Mouse (Mus musculus) kidney, embryonic 15.5 days (tissue): ENCODE measurements around the gene Ankdd1a. TPM values are rescaled to one million over a fixed set of nuclear protein-coding genes. Genes with fewer than 3 reads are reported as not detected.

Experiments used
- ATAC-seq: fragments of 200-750 bp; cut with Nextera tagmentation; replicated peaks from 2 replicates; pipeline ENCODE4 v1.8.0; 2017; ENCODE audit warnings: moderate TSS enrichment; ENCODE audit not compliant: low FRiP score
- H3K27ac ChIP-seq: fragments of 300-500 bp; sonication (generic); 2 replicates; pipeline ENCODE4 v1.5.1; 2015; ENCODE audit warnings: mild to moderate bottlenecking, inconsistent platforms
- H3K27me3 ChIP-seq: fragments of 300-500 bp; sonication (generic); 2 replicates; pipeline ENCODE4 v1.6.1; 2015; ENCODE audit warnings: inconsistent platforms
- H3K36me3 ChIP-seq: fragments of 300-500 bp; sonication (generic); 2 replicates; pipeline ENCODE4 v1.6.1; 2015; ENCODE audit warnings: inconsistent platforms
- H3K4me1 ChIP-seq: fragments of 300-500 bp; sonication (generic); 2 replicates; pipeline ENCODE4 v1.6.1; 2015; ENCODE audit warnings: inconsistent platforms
- H3K4me2 ChIP-seq: fragments of 300-500 bp; sonication (generic); 2 replicates; pipeline ENCODE4 v1.6.1; 2015; ENCODE audit warnings: moderate library complexity, mild to moderate bottlenecking, inconsistent platforms
- H3K4me3 ChIP-seq: fragments of 300-500 bp; sonication (generic); replicated peaks from 2 replicates; pipeline ENCODE4 v1.5.1; 2015; ENCODE audit warnings: mild to moderate bottlenecking, inconsistent platforms
- H3K9ac ChIP-seq: fragments of 300-500 bp; sonication (generic); 2 replicates; pipeline ENCODE4 v1.6.1; 2015; ENCODE audit warnings: mild to moderate bottlenecking, inconsistent platforms
- H3K9me3 ChIP-seq: fragments of 300-500 bp; sonication (generic); replicated peaks from 2 replicates; pipeline ENCODE4 v1.6.1; 2016; ENCODE audit warnings: inconsistent platforms
- WGBS: fragments of 180-500 bp; shearing (Covaris S2); methylation state at CpG from one replicate; pipeline ENCODE4 v1.1.7; 2015; ENCODE audit warnings: mixed read lengths; 5-methylcytosine and 5-hydroxymethylcytosine counted together
- polyA plus RNA-seq: library from polyadenylated mRNA; unstranded; fragments of >200 nt; fragmentation: Nextera tagmentation; extraction: Ambion mirVana; gene quantifications from 2 replicates; pipeline ENCODE4 v1.2.1, GENCODE M21; 2015

Ankdd1a gene
- polyA plus RNA-seq, 1 experiment from 2014 or later, result not detected

DNA sequence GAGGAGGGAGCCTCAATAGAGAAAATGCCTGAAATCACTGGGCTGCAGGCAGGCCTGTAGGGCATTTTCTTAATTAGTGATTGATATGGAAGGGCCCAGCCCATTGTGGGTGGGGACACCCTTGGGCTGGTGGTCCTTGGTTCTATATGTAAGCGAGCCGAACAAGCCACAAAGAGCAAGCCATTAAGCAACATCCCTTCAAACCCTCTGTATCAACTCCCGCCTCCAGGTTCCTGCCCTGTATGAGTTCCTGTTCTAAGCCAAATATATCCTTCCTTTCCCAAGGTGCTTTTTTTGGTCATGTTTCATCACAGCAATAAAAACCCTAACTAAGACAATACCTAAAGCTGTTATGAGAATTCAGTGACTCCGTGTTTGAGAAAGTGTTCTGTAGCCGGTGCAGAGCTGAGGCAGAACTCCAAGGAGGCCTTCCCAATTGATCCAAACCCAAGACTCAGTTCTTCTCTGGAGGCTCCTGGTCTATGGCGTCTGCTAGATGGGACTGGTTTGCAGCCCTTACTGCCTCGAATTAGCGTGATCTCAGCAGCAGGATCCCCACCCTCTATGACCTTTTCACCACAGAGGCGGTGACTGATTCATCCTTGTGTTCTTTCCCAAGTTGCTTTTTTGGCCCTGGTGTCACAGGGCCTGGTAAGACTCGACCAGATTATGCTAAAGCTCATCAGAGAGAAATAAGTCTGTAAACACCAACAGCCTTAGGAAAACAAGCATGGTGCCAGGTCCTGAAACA lies 5.6 kb upstream of the Ankdd1a start:
- H3K36me3 ChIP-seq, result no peaks in the 10 kb centered on the region
- no peak overlapping the region for H3K4me3 ChIP-seq
- WGBS, result 79% methylated on average over 10 of the region's 10 CpGs
- H3K4me1 ChIP-seq, result peaks cover 16% of the 10 kb centered on the region
- no peak overlapping the region for H3K9ac ChIP-seq
- no peaks in the 10 kb centered on the region for H3K9me3 ChIP-seq
- no peak for ATAC-seq
- no peak overlapping the region for H3K27ac ChIP-seq
- 0 out of 2 replicates have a peak, but pooled peaks cover 3% of the 10 kb centered on the region for H3K27me3 ChIP-seq
- H3K4me2 ChIP-seq, result no peak overlapping the region

DNA sequence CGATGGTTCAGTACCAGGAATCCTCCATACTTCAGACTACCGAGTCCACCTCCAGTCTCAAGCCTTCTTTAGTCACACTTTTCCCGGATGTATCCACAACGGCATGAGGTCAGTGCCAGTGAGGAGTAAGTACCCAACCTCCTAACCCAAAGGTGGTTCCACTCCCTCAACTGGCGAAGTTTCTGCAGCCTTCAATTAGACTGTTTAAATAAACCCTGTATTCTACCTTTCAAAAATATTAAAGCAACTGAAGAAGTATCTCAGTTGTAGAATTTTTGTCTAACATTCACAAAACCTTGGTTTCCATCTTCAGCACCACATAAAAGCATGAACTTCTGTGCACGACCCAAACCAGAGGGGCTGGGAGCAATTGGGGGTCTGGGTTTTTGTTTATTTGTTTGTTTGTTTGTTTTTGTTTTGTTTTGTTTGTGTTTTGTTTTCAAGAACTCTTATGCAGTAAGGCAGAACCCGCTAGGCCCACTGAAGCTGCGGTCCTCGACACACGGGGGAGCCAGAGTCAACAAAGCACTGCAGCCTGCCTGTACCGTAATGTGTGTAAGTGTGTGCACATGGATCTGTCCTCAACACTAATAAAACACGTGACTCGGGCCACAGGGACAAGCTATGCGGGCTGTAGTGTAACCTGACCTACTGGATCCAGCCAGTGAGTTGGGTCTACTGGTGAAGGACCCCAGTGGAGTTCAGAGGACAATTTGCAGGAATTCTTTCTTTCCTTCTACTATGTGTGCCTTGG lies 3.8 kb upstream of the Ankdd1a start:
- Histone ChIP-seq H3K9ac (no peak overlapping the region), H3K27ac (no peak overlapping the region), H3K36me3 (no peaks in the 10 kb centered on the region), H3K27me3 (0 out of 2 replicates have a peak, but pooled peaks cover 12% of the 10 kb centered on the region), H3K9me3 (no peaks in the 10 kb centered on the region), H3K4me2 (peak overlapping the region; percentile 29), H3K4me1 (peaks cover 27% of the 10 kb centered on the region), H3K4me3 (no peak overlapping the region)
- peak; percentile 86 for ATAC-seq
- 24% methylated on average over 14 of the region's 14 CpGs for whole genome bisulfite sequencing

GRCm38 (mm10) chr9:65520505-65520876 lies 498 bp upstream of the Ankdd1a start:
- Histone ChIP-seq H3K4me1 (peaks cover 24% of the 10 kb centered on the region), H3K27me3 (0 out of 2 replicates have a peak, but pooled peaks cover 12% of the 10 kb centered on the region), H3K36me3 (no peaks in the 10 kb centered on the region), H3K4me2 (peak overlapping the region; percentile 68), H3K9ac (0 out of 2 replicates have a peak overlapping the region, but pooled peaks have one; percentile 4), H3K27ac (peak overlapping the region; percentile 9; the same call in 1 of the 2 replicates), H3K4me3 (peak overlapping the region; percentile 33), H3K9me3 (no peaks in the 10 kb centered on the region)
- WGBS, result 12% methylated on average over 11 of the region's 11 CpGs
- ATAC-seq, result no peak

GRCm38 (mm10) chr9:65514851-65515261 lies 5.1 kb downstream of the Ankdd1a start:
- Histone ChIP-seq H3K9me3 (no peaks in the 10 kb centered on the region), H3K4me2 (no peak overlapping the region), H3K4me3 (no peak overlapping the region), H3K9ac (no peak overlapping the region), H3K27ac (no peak overlapping the region), H3K4me1 (peaks cover 7% of the 10 kb centered on the region), H3K36me3 (no peaks in the 10 kb centered on the region), H3K27me3 (0 out of 2 replicates have a peak, but pooled peaks cover 2% of the 10 kb centered on the region)
- 58% methylated on average over 3 of the region's 3 CpGs for WGBS
- no peak for ATAC-seq

DNA sequence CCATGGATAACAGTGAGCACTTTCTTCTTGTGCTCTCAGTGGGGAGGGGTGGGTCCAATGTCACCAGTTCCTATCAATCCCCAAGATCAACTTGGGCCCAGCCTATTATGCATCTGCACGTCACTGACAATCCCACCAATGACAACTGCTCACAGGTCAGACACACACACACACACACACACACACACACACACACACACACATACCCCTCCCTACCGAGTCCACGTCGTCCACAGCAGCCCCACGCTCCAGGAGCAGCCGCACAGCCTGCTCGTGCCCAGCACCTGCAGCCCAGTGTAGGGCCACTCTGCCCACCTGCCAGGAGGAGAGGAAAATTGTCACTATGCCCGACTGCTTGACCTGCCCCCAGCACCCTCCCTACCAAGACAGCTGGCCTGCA lies 5.6 kb downstream of the Ankdd1a start:
- H3K27me3 ChIP-seq, result 0 out of 2 replicates have a peak, but pooled peaks cover under 1% of the 10 kb centered on the region
- no peak overlapping the region for H3K9ac ChIP-seq
- no peak overlapping the region for H3K4me3 ChIP-seq
- no peaks in the 10 kb centered on the region for H3K36me3 ChIP-seq
- no peak for ATAC-seq
- H3K4me2 ChIP-seq, result no peak overlapping the region
- H3K9me3 ChIP-seq, result no peaks in the 10 kb centered on the region
- WGBS, result 70% methylated on average over 8 of the region's 8 CpGs
- H3K27ac ChIP-seq, result no peak overlapping the region
- H3K4me1 ChIP-seq, result 0 out of 2 replicates have a peak, but pooled peaks cover 3% of the 10 kb centered on the region

DNA sequence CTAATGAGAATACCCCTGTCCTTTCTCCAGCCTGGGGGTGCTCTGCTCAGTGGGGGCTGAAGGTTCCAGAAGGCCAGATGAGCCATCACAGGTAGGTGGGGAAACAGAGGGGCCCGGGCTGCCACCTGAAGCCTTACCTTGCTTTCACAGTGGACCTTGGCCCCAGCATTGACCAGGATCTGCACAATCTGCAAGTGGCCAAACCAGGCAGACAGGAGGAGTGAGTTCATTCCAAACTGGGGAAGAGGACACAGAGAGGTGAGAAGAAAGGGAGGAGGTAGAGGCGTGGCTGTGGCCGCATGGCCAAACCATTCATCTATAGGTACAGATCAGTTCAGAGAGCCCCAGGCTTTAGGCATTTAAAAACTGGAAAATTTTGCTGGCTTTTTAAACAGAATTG lies 7.5 kb downstream of the Ankdd1a start:
- Histone ChIP-seq H3K4me1 (0 out of 2 replicates have a peak, but pooled peaks cover 3% of the 10 kb centered on the region), H3K4me3 (no peak overlapping the region), H3K9ac (no peak overlapping the region), H3K27me3 (no peaks in the 10 kb centered on the region), H3K36me3 (no peaks in the 10 kb centered on the region), H3K9me3 (no peaks in the 10 kb centered on the region), H3K27ac (no peak overlapping the region), H3K4me2 (no peak overlapping the region)
- ATAC-seq, result no peak
- 89% methylated on average over 3 of the region's 3 CpGs for WGBS

- ATAC-seq, result no peak
- Histone ChIP-seq H3K9me3 (no peaks in the 10 kb centered on the region), H3K27ac (no peak overlapping the region), H3K36me3 (no peaks in the 10 kb centered on the region), H3K27me3 (peaks cover 2% of the 10 kb centered on the region; the same call in 1 of the 2 replicates), H3K4me1 (no peaks in the 10 kb centered on the region), H3K9ac (no peak overlapping the region), H3K4me2 (no peak overlapping the region), H3K4me3 (no peak overlapping the region)
- WGBS, result 61% methylated on average over 7 of the region's 7 CpGs
These were observed 11.5 kb downstream of the Ankdd1a start for GRCm38 (mm10) chr9:65508449-65508848.

DNA sequence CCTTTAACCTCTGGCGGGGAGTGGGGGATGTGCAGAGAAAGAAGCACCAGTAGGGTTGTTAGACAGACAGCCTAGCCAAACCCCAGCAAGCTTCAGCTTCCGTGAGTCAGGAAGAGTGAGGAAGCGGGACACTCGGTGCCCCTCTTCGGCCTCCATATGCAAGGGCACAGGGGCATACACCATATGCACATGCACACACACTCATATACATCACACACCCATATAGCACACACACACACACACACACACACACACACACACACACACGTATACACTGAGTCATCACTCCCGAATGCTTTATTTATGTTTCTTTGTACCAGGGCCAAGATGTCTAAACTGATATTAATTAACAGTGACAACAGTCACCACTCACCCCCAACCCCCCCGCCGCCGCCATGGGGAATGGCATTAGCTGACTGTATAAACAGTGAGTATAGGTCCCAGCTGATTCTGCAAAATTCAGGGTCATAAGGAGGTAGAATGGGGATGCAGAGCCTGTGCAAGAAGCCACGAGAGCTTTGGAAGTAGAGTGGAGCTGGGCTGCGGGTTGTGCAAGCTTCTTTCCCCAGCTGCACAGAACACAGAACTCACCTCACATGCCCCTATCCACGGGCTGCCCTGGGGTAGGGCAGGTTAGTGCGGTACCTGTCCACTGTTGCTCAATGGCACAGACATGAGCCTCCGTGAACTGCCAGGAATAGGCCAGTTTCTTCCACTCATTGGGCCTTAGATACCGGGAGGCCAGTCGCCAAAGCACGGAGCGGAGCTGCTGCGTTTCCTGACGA lies 17.1 kb downstream of the Ankdd1a start:
- H3K36me3 ChIP-seq, result no peaks in the 10 kb centered on the region
- ATAC-seq, result no peak
- H3K27me3 ChIP-seq, result peaks cover 2% of the 10 kb centered on the region
- no peak overlapping the region for H3K27ac ChIP-seq
- H3K4me2 ChIP-seq, result no peak overlapping the region
- H3K4me1 ChIP-seq, result peaks cover 5% of the 10 kb centered on the region; the same call in 1 of the 2 replicates
- no peak overlapping the region for H3K4me3 ChIP-seq
- no peaks in the 10 kb centered on the region for H3K9me3 ChIP-seq
- 76% methylated on average over 21 of the region's 21 CpGs for WGBS
- no peak overlapping the region for H3K9ac ChIP-seq

GRCm38 (mm10) chr9:65502146-65502545 lies 17.8 kb downstream of the Ankdd1a start:
- no peak overlapping the region for H3K4me3 ChIP-seq
- WGBS, result 51% methylated on average over 8 of the region's 8 CpGs
- H3K27me3 ChIP-seq, result peaks cover 2% of the 10 kb centered on the region
- H3K4me2 ChIP-seq, result no peak overlapping the region
- no peaks in the 10 kb centered on the region for H3K36me3 ChIP-seq
- H3K9ac ChIP-seq, result no peak overlapping the region
- no peaks in the 10 kb centered on the region for H3K9me3 ChIP-seq
- 0 out of 2 replicates have a peak, but pooled peaks have one; percentile 18 for ATAC-seq
- peaks cover 5% of the 10 kb centered on the region; the same call in 1 of the 2 replicates for H3K4me1 ChIP-seq
- H3K27ac ChIP-seq, result no peak overlapping the region

DNA sequence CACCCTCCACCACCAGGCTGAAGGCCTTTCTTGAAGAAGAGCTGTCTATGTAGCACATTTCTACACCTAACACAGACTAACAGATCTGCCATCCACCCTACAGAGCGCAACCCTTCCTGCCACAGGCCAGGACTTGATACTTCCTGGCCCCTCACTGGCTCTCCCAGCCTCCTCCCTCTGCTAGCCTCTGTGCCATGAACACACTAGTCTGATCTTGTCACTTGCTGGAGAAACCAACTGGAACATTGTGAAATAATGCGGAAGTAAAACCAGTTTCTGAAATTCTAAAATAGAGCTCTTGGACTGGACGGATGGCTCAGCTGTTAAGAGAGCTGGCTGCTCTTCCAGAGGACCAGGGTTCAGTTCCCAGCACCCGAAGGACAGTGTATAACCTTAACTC lies 27.1 kb downstream of the Ankdd1a start:
- H3K4me1 ChIP-seq, result no peaks in the 10 kb centered on the region
- H3K9me3 ChIP-seq, result no peaks in the 10 kb centered on the region
- no peak overlapping the region for H3K4me3 ChIP-seq

GRCm38 (mm10) chr9:65492351-65492750 lies 27.6 kb downstream of the Ankdd1a start:
- Histone ChIP-seq H3K4me1 (no peaks in the 10 kb centered on the region), H3K27me3 (no peaks in the 10 kb centered on the region), H3K36me3 (peaks cover 19% of the 10 kb centered on the region), H3K9me3 (no peaks in the 10 kb centered on the region), H3K4me3 (no peak overlapping the region), H3K9ac (no peak overlapping the region), H3K4me2 (no peak overlapping the region), H3K27ac (no peak overlapping the region)
- no peak for ATAC-seq
- WGBS, result 77% methylated on average over 2 of the region's 2 CpGs

More for the DNA sequence above, 27.1 kb downstream of the Ankdd1a start:
- Histone ChIP-seq H3K9ac (no peak overlapping the region), H3K27ac (no peak overlapping the region), H3K4me2 (no peak overlapping the region), H3K36me3 (peaks cover 14% of the 10 kb centered on the region), H3K27me3 (no peaks in the 10 kb centered on the region)
- no peak for ATAC-seq
- 91% methylated on average over 4 of the region's 4 CpGs for WGBS
